Mouse (Mus musculus) left cerebral cortex, postnatal 14 days (tissue): ENCODE data around the gene Fam161a. TPM values are rescaled to one million over a fixed set of nuclear protein-coding genes. Genes with fewer than 3 reads are reported as not detected.
A peak's percentile ranks its signal among the peaks of the same experiment; 100 is the strongest.

Experiments
- DNase-seq, 2 experiments: peaks; one replicate each; pipeline ENCODE4 v3.0.0; 2021 to 2022; ENCODE audit warnings: low spot score in 2 of 2, mixed read lengths in 1 of 2
- intact Hi-C: fragments of 180-260 bp; cut with DNase I; formaldehyde crosslinking; loops from one replicate; pipeline ENCODE4 v1.15.1; 2025
- long read RNA-seq, 2 experiments: library from polyadenylated mRNA; stranded (forward); transcript quantifications; one replicate each; pipeline ENCODE4 v2.0.0; 2021
- total RNA-seq, 2 experiments: library from RNA; stranded (reverse); gene quantifications; 2 replicates each; pipeline ENCODE4 v1.2.3; 2021

Fam161a gene
- total RNA-seq = 1 to 10 TPM; 2.9 to 3.9 TPM
- long read RNA-seq, experiment 1, partial matches to known transcripts = 0 of 1 reads
- long read RNA-seq, experiment 1, other reads (novel, unspliced or antisense) = 0 of 1 reads
- long read RNA-seq, experiment 2, partial matches to known transcripts = 0 of 8 reads
- long read RNA-seq, experiment 2, other reads (novel, unspliced or antisense) = 8 of 8 reads

DNA sequence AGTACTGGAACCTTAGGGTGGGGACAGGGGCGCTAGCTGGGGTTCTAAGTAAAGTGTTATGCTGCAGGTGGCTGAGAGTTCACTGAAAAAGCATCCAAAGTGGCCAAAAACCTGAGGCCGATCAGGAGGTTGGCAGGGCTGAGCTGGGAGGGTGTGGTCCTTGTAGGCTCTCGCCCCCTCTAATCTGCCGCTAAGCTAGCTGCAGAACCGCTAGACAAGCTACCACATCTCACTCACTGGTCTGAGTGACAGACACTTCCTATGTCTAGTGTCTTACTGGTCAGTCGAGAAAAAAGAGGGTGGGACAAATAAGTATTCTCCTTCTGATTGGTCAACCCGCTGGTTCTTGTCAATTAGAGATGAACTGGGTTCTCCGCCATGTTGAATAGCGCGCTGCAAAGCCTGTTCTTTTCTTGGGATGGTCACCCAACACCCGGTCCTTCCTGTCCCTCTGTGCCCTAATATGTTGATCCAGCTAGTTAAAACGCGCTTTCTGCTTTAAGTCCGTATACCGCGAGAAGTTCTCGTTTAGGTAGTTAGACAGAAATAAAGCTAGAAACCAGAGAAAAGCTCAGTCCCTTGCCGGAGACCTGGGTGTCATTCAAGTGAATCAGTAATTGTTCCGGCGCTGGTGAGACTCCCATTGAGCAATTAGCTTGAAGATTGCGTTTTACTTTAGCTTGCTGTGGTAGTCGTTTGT is at the start of gene Fam161a:
TSS of gene Fam161a (plus strand) at position 51 of the 700 bp plus-strand sequence.
- intact Hi-C loops = loop anchor here (2.0 to 5.0 kb wide), 3 partner anchors 59 to 265 kb away; partner anchors contain the start of gene Xpo1
- DNase-seq = peak; percentile 86 to 97

- no peak for DNase-seq
- intact Hi-C loops = loop anchor here (5.0 to 10.0 kb wide), 2 partner anchors 101 to 243 kb away; no protein-coding TSS in a partner anchor
Observed at GRCm38 (mm10) chr11:22957791-22958374, 49.4 kb upstream of the Fam161a start.

DNA sequence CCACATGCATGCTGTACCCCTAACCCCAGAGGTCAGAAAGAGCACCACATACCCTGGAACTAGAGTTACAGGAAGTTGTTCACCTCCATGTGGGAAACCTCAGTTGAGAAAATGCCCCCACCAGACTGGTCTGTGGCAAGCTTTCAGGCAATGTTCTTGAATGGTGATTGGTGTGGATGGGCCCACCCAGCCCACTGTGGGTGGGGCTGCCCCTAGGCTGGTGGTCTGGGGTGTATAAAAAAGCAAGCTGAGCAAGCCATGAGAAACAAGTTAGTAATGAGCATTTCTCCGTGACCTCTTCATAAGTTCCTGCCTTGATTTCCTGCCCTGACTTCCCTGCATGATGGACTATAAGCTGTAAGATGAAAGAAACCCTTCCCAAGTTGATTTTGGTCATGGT is 45.2 kb upstream of the Fam161a start:
- no peak for DNase-seq
- intact Hi-C loops = no loop called here

GRCm38 (mm10) chr11:22964401-22964800 is 42.9 kb upstream of the Fam161a start:
- no peak for DNase-seq
- intact Hi-C loops = no loop called here

DNA sequence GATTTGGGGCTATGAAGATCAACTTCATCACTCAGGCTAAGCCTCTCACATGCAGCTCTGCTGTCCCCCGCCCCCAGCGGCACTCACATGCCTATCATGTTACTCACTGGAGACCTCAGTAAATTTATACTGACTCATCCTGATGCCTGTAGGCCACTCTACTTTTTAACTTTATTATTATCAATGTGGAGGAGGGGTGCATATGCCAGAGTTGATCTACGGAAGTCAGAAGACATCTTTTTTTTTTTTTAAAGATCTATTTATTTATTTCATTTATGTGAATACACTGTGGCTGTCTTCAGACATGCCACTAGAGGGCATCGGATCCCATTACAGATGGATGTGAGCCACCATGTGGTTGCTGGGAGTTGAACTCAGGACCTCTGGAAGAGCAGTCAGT is 41.8 kb upstream of the Fam161a start:
- DNase-seq = no peak
- intact Hi-C loops = no loop called here

DNA sequence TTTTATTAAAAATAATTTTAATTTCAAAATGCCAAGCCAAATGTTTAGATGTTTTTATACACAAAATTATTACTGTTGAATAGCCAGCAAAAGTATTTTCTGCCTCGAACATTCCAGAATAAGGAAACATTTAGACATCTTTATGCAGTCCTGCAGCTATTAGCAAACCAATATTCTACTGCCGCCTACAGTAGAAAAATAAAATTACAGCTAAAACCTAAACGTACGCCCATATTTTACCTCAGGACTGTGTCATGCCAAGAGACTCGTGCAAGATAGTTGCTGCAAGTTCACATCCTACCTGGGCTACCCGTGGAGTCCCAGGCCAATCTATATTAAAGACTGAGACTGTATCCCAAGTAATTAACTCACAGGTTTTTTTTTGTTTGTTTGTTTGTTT is 37.8 kb upstream of the Fam161a start:
- DNase-seq = peak in 1 of 2 experiments; percentile 82
- intact Hi-C loops = no loop called here

DNA sequence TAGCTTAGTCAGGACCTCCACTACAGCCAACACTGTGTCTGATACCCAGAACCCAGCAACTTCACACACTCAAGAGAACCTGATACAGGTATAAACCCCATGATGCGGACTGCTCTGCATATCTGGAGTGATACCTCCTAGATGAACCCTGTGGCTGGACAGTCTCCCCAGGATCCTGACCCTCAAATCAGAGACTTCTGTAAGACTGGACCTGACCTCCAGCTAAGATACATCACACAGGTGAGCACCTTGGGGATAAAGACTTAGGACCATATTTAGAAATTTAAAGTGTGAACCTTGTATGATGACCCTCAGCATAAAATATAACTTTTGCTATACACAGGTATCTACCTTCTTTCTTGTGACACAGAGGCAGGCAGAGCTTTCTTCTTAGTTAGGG is 36.8 kb upstream of the Fam161a start:
- intact Hi-C loops = loop anchor here (2.0 kb wide), 1 partner anchor 340 kb away; no protein-coding TSS in a partner anchor

GRCm38 (mm10) chr11:22971835-22972709 is 35.3 kb upstream of the Fam161a start, which contains the start of gene Zrsr1:
Gene Zrsr1, plus strand, starts transcription at chr11:22972005.
- peak; percentile 76 to 80 for DNase-seq
- intact Hi-C loops = loop anchor here (2.0 kb wide), 1 partner anchor 341 kb away; no protein-coding TSS in a partner anchor

More for the DNA sequence above, 36.8 kb upstream of the Fam161a start:
- no peak for DNase-seq

GRCm38 (mm10) chr11:22972746-22973526 is 34.4 kb upstream of the Fam161a start:
- DNase-seq = peak; percentile 82 to 85
- intact Hi-C loops = no loop called here

- intact Hi-C loops = no loop called here
- peak in 1 of 2 experiments; percentile 23 for DNase-seq
Observed at GRCm38 (mm10) chr11:22973599-22973998, 33.7 kb upstream of the Fam161a start.

DNA sequence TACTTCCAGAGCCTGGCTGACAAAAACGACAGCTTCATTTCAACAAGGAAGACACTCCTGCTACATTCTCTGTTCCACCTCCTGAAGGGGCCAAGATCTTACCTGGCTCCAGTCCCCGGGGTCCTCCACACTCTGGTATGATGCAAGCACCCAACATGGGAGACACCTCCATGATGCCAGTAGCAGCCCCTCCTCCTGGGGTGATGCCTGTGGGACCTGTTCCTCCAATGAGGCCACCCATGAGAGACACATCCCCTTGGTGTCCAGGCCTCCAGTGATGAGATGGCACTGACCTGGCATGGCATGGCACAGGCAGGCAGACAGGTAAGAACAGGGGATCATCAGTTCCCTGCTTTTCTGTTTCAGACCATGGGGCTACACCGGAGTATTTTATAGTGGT is 29.1 kb upstream of the Fam161a start:
- intact Hi-C loops = no loop called here
- DNase-seq = no peak

DNA sequence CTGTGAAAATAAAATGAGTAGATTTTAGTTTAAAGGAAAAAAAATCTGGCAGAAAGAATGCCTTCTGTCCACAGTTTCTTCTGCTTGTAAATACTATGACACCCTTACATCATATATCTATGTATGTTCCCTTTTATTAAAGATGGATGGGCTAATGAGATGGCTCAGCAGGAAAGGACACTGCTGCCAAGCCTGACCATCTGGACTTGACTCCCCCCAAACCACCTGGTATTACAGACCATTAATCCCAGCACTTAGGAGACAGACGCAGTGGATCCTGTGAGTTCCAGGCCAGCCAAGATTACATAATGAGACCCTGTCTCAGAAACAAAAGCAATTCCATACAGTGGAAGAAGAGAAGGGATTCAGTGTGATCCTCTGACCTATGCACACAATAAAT is 28.6 kb upstream of the Fam161a start:
- intact Hi-C loops = no loop called here

GRCm38 (mm10) chr11:22979221-22979620 is 28.1 kb upstream of the Fam161a start:
- no peak for DNase-seq
- intact Hi-C loops = no loop called here

More for the DNA sequence above, 28.6 kb upstream of the Fam161a start:
- DNase-seq = no peak

GRCm38 (mm10) chr11:22981041-22981440 is 26.3 kb upstream of the Fam161a start:
- no peak for DNase-seq
- intact Hi-C loops = no loop called here

- DNase-seq = no peak
- intact Hi-C loops = no loop called here
Observed at GRCm38 (mm10) chr11:22981543-22981950, 25.8 kb upstream of the Fam161a start.

DNA sequence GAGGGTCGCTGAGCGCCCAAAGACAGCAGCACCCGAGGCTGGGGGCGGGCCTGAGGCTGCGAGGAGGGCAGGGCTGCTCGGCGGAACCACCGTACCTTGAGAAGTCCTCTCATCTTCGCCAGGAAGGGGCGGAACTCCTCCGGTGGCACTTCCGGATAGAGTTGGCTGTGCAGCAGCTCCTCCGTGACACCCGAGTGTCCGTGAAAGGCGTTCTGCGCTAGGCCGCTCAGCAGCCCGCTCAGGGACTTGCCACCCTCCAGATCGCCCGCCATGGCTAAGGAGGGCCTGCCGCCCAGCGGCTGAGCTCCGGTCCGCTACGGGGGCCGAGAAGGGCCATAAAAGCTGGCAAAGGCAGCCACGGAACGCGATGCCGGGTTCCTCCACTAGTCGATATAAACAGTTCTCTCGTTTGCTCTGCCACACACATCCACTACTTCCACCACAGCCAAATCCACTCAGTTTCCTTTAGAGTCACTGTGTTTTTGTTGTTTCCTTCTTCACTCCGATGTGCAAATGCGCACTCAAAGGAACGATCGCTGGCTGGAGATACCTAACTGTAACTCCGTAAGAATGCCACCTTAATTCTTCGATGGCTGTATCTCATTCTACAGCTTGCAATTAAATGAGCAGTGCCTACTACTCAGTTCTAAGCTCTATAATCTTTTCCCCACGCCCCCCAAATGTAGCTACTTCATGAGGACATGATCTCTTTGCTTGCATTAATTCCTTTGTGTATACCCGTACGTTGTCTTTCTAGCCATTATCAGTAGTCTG is 25.2 kb upstream of the Fam161a start, which contains the start of the genes Gm28048 and Commd1:
TSS of gene Gm28048 (minus strand) at position 107 of the 774 bp plus-strand sequence.
TSS of gene Commd1 (minus strand) at position 399 of the 774 bp plus-strand sequence.
- DNase-seq = peak; percentile 95 to 97
- intact Hi-C loops = no loop called here

GRCm38 (mm10) chr11:22982846-22983245 is 24.5 kb upstream of the Fam161a start:
- intact Hi-C loops = no loop called here

DNA sequence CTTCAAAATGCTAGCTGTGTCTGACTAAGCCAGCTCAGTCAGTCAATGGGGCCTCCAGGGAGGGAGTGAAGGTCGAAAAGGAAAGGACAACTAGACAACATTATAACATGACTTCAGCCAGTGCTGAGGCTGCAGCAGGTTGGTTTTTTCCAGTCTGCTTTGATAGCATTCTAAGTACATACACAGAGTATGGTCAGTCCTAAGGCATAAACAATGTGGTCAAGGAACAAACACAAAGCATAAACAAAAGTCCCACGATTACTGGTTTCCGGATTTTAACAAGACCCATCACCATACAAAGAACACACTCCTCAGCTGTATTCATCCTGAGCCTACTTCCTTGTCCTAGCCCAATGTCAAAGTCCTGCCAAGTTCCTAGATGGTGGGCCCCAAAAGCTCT is 21.8 kb upstream of the Fam161a start:
- intact Hi-C loops = no loop called here
- DNase-seq = no peak

More at GRCm38 (mm10) chr11:22982846-22983245, 24.5 kb upstream of the Fam161a start:
- DNase-seq = no peak
